Mouse (Mus musculus): Measurements from ENCODE around the gene Zfand3.

- no peak for TF ChIP-seq CTCF (IDR thresholded peaks at IDR 0.05; ENCODE audit: extremely low read depth, insufficient read length, insufficient replicate concordance, low read depth, low read length)
- TF ChIP-seq POLR2A (IDR thresholded peaks at IDR 0.05; ENCODE audit: low read depth, low read length), result no peak
These were observed 49.3 kb downstream of the Zfand3 start for GRCm38 (mm10) chr17:30053871-30054270.

All from small intestine, adult 2 months (tissue).